Mouse (Mus musculus): ENCODE data around the gene Lrrc2.

The Lrrc2 gene

GRCm38 (mm10) chr9:110987331-110987730 lies 36.0 kb downstream of the Lrrc2 start:
- no peak for DNase-seq (ENCODE audit: low spot score)

GRCm38 (mm10) chr9:110988078-110988477 lies 36.7 kb downstream of the Lrrc2 start:
- DNase-seq (ENCODE audit: low spot score) = no peak

GRCm38 (mm10) chr9:110989141-110989540 lies 37.8 kb downstream of the Lrrc2 start:
- DNase-seq (ENCODE audit: low spot score) = no peak

GRCm38 (mm10) chr9:110989543-110989942 lies 38.2 kb downstream of the Lrrc2 start:
- no peak for DNase-seq (ENCODE audit: low spot score)

GRCm38 (mm10) chr9:110990204-110990603 lies 38.9 kb downstream of the Lrrc2 start, which contains the start of gene Rtp3:
TSS of gene Rtp3 (minus strand) at chr9:110990583.
- no peak for DNase-seq (ENCODE audit: low spot score)

- DNase-seq (ENCODE audit: low spot score) = no peak
These were observed 42.0 kb downstream of the Lrrc2 start for GRCm38 (mm10) chr9:110993281-110993709.

- DNase-seq (ENCODE audit: low spot score) = peak; percentile 84
These were observed 43.4 kb downstream of the Lrrc2 start for GRCm38 (mm10) chr9:110994716-110995172.

- peak; percentile 83 for DNase-seq (ENCODE audit: low spot score)
These were observed 45.9 kb downstream of the Lrrc2 start for GRCm38 (mm10) chr9:110997245-110997644.

- DNase-seq (ENCODE audit: low spot score) = no peak
These were observed 47.7 kb downstream of the Lrrc2 start for GRCm38 (mm10) chr9:110999056-110999455.

GRCm38 (mm10) chr9:110999856-111000255 lies 48.5 kb downstream of the Lrrc2 start:
- DNase-seq (ENCODE audit: low spot score) = no peak

- DNase-seq (ENCODE audit: low spot score) = no peak
These were observed 50.3 kb downstream of the Lrrc2 start for GRCm38 (mm10) chr9:111001621-111002020.

GRCm38 (mm10) chr9:111003279-111003678 lies 51.9 kb downstream of the Lrrc2 start:
- DNase-seq (ENCODE audit: low spot score) = peak; percentile 51

- DNase-seq (ENCODE audit: low spot score) = no peak
These were observed 55.2 kb downstream of the Lrrc2 start for GRCm38 (mm10) chr9:111006544-111006943.

GRCm38 (mm10) chr9:111009763-111010162 lies 58.4 kb downstream of the Lrrc2 start:
- DNase-seq (ENCODE audit: low spot score) = no peak

- no peak for DNase-seq (ENCODE audit: low spot score)
These were observed 60.2 kb downstream of the Lrrc2 start for GRCm38 (mm10) chr9:111011550-111011949.

- no peak for DNase-seq (ENCODE audit: low spot score)
These were observed 60.7 kb downstream of the Lrrc2 start for GRCm38 (mm10) chr9:111012041-111012440.

- no peak for DNase-seq (ENCODE audit: low spot score)
These were observed 64.3 kb downstream of the Lrrc2 start for GRCm38 (mm10) chr9:111015658-111016057.

- DNase-seq (ENCODE audit: low spot score) = no peak
These were observed 67.7 kb downstream of the Lrrc2 start, which contains the start of gene Ltf for GRCm38 (mm10) chr9:111019022-111019421. TSS of gene Ltf (plus strand) at chr9:111019271.

- DNase-seq (ENCODE audit: low spot score) = no peak
These were observed 75.4 kb downstream of the Lrrc2 start for GRCm38 (mm10) chr9:111026791-111027190.
